Mouse (Mus musculus) embryonic fibroblast, embryonic 13.5 days (primary cell): ENCODE data around the gene Atp11a.

Experiments used
- CTCF ChIP-seq: IDR thresholded peaks from 2 replicates; pipeline ENCODE4 v1.5.1; 2011; ENCODE audit warnings: mild to moderate bottlenecking, control low read depth, low read length, moderate library complexity, borderline replicate concordance; ENCODE audit not compliant: insufficient read depth
- POLR2A ChIP-seq: IDR thresholded peaks from 2 replicates; pipeline ENCODE4 v1.6.1; 2011; ENCODE audit warnings: low read depth, mild to moderate bottlenecking, control low read depth, low read length, moderate library complexity

DNA sequence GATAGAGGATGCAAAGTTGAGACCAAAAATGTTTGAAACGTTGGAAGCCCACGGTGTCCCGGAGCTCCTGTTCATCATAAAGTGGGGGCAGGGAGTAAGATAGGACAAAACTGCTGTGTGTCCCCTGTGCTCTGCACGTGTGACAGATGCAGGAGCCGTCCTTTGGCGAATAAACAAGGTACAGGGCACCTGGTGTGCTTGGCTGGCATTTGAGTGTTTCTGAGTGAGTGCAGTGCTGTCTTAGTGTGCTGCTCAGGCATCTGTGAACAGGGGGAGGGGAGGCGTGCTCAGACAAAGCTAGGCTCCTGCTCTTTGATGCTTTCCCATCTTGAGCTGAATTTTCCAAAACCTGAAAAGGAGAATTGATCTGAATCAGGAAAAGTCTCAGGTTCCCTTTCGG lies 28.7 kb downstream of the Atp11a start:
- TF ChIP-seq CTCF (no peak), POLR2A (no peak)
